Mouse (Mus musculus) lung, postnatal 0 days (tissue): ENCODE data around the gene Sp8.

Experiments used
- CTCF ChIP-seq: IDR thresholded peaks from 2 replicates; pipeline ENCODE4 v1.5.1; 2016; ENCODE audit warnings: antibody characterized with exemption, mild to moderate bottlenecking
- EP300 ChIP-seq: IDR thresholded peaks from 2 replicates; pipeline ENCODE4 v1.6.1; 2016; ENCODE audit warnings: antibody characterized with exemption, mild to moderate bottlenecking, control low read depth

DNA sequence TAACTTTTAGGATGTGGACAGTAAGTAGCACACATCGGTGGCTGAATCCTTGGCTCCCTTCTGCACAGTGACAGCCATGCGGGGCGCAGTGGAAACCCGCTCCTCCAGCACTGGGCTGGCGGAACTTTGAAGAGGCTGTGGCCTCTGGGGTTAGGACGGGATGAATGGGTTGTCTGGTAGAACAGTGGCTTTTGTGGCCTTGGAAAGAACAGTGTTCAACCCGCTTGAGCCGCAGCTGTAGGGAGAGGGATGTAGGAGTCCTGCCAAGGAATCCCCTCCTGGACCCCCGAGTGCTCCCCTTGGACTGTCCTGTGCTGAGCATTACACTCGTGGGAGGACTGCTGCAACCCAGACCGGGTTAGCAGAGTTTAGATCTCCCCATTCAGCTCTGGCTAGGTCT, 3.9 kb downstream of the Sp8 start:
- no peak for TF ChIP-seq CTCF
- TF ChIP-seq EP300 = no peak
